Mouse (Mus musculus) intestine, postnatal 0 days (tissue): ENCODE results near the gene Olfr56. TPM values are rescaled to one million over a fixed set of nuclear protein-coding genes. Genes with fewer than 3 reads are reported as not detected.

Experiments
- ATAC-seq: fragments of 200-750 bp; cut with Nextera tagmentation; 2 replicates; pipeline ENCODE4 v1.8.0; 2017; ENCODE audit warnings: mild to moderate bottlenecking, moderate TSS enrichment, moderate library complexity
- H3K27ac ChIP-seq: fragments of 300-500 bp; sonication (generic); 2 replicates; pipeline ENCODE4 v1.5.1; 2014; ENCODE audit warnings: mild to moderate bottlenecking, low read depth, low read length, moderate library complexity
- H3K27me3 ChIP-seq: fragments of 300-500 bp; sonication (generic); replicated peaks from 2 replicates; pipeline ENCODE4 v1.6.1; 2014; ENCODE audit warnings: low read length, mixed read lengths; ENCODE audit not compliant: control insufficient read depth, insufficient read depth
- H3K36me3 ChIP-seq: fragments of 300-500 bp; sonication (generic); 2 replicates; pipeline ENCODE4 v1.6.1; 2014; ENCODE audit warnings: mild to moderate bottlenecking, moderate library complexity; ENCODE audit not compliant: control insufficient read depth, insufficient read depth
- H3K4me1 ChIP-seq: fragments of 300-500 bp; sonication (generic); replicated peaks from 2 replicates; pipeline ENCODE4 v1.6.1; 2014; ENCODE audit warnings: antibody characterized with exemption, low read length, mixed read lengths; ENCODE audit not compliant: control insufficient read depth, insufficient read depth
- H3K4me2 ChIP-seq: fragments of 300-500 bp; sonication (generic); replicated peaks from 2 replicates; pipeline ENCODE4 v1.6.1; 2014; ENCODE audit warnings: low read depth, mild to moderate bottlenecking, moderate library complexity
- H3K4me3 ChIP-seq: fragments of 300-500 bp; sonication (generic); 2 replicates; pipeline ENCODE4 v1.5.1; 2014; ENCODE audit warnings: low read depth, low read length
- H3K9ac ChIP-seq: fragments of 300-500 bp; sonication (generic); 2 replicates; pipeline ENCODE4 v1.6.1; 2014; ENCODE audit warnings: mild to moderate bottlenecking, low read depth, low read length
- H3K9me3 ChIP-seq: fragments of 300-500 bp; sonication (generic); 2 replicates; pipeline ENCODE4 v1.6.1; 2016; ENCODE audit warnings: mixed run types; ENCODE audit not compliant: control insufficient read depth
- CTCF ChIP-seq: sonication (generic); IDR thresholded peaks from 2 replicates; pipeline ENCODE4 v1.5.1; 2016; ENCODE audit warnings: low read depth, mild to moderate bottlenecking, control low read depth, antibody characterized with exemption, moderate library complexity
- WGBS: fragments of 180-500 bp; shearing (Covaris S2); extraction: QIAGEN DNeasy Blood & Tissue Kit; methylation state at CpG from one replicate; pipeline ENCODE4 v1.1.7; 2014; 5-methylcytosine and 5-hydroxymethylcytosine counted together
- polyA plus RNA-seq: library from polyadenylated mRNA; unstranded; fragments of >200 nt; fragmentation: Nextera tagmentation; extraction: Ambion mirVana; gene quantifications from 2 replicates; pipeline ENCODE4 v1.2.1, GENCODE M21; 2015

Gene Olfr56
- polyA plus RNA-seq, 1 experiment from 2014 or later = 0.30 TPM

DNA sequence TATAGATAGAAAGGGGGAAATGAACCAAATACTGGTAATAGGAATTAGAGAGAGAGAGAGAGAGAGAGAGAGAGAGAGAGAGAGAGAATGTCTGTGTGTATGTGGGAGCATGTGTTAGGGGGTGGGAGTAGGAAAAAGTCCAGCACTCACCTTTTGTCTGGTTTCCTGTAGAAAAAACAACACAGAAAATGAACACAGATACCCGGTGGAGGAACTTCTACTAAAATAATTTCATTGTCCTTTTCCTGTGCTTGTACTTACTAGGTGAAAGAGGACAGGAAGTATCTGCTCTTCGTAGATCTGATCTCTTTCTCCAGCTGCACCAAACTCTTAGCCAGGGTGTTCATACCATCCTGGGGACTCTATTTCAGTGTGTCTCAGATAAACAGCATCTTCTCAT, 135.5 kb downstream of the Olfr56 start:
- no peak for ATAC-seq
- 55% methylated on average over 2 of the region's 2 CpGs for WGBS
- no peak for TF ChIP-seq CTCF
- H3K4me2 ChIP-seq = no peak overlapping the region
- H3K4me1 ChIP-seq = no peaks in the 10 kb centered on the region
- H3K4me3 ChIP-seq = no peak overlapping the region
- no peak overlapping the region for H3K27ac ChIP-seq
- H3K27me3 ChIP-seq = no peaks in the 10 kb centered on the region
- no peaks in the 10 kb centered on the region for H3K36me3 ChIP-seq
- no peaks in the 10 kb centered on the region for H3K9me3 ChIP-seq
- no peak overlapping the region for H3K9ac ChIP-seq

- H3K9ac ChIP-seq = no peak within 1 kb of the TSS
- H3K27ac ChIP-seq = no peak within 1 kb of the TSS
- no peak within 1 kb of the TSS for H3K4me3 ChIP-seq
- no peaks in the 10 kb centered on the region for H3K9me3 ChIP-seq
- TF ChIP-seq CTCF = no peak
- ATAC-seq = no peak
- H3K36me3 ChIP-seq = no peaks in the 10 kb centered on the region
- no peak within 1 kb of the TSS for H3K4me2 ChIP-seq
- no peaks in the 10 kb centered on the region for H3K4me1 ChIP-seq
- H3K27me3 ChIP-seq = no peaks in the 10 kb centered on the region
These were observed 136.1 kb downstream of the Olfr56 start, which contains the start of gene Olfr1396 for GRCm38 (mm10) chr11:49114774-49115173. Olfr1396 (minus strand) TSS chr11:49114874.

DNA sequence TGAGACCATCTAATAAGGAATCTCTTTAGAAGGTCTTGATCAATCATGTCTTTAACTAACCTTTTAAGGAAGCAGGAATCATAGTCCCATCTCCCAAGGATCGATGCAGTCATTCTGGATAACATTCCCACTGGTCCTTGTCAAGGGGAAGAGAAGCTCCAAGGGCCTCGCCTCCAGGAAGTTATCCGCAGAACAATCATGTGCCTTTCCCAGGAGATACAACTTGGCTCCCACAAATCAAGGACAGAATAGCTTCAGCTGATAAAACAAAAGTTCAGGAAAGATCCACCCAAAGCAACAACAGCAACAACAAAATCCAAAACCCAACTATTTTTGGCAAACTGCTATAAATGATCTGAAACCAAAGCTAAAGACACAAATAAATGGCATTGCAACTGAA, 140.9 kb downstream of the Olfr56 start:
- ATAC-seq = no peak

DNA sequence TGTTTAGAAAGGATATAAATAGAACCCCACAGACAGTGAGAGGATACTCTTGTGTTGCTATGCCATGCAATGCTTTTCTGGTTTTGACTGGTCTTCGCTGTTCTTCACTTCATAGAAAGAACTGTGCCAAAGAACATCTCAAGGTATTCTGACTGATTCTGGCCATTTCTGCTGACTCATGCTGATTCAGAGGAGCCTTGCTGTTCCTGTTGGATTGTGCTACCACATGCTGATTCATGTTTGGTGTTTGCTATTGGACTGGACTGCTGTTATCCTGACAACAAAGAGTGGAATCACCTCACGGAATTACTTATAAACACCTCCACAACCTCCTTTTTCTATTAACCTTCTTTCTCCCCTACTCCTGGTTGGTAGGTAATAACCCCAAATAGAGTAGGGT, 145.5 kb downstream of the Olfr56 start:
- Histone ChIP-seq H3K9me3 (no peaks in the 10 kb centered on the region), H3K36me3 (no peaks in the 10 kb centered on the region), H3K9ac (no peak overlapping the region), H3K27ac (no peak overlapping the region), H3K4me2 (no peak overlapping the region), H3K4me3 (no peak overlapping the region), H3K4me1 (no peaks in the 10 kb centered on the region; the same call in 1 of the 2 replicates), H3K27me3 (no peaks in the 10 kb centered on the region)
- ATAC-seq = no peak
- no peak for TF ChIP-seq CTCF
- WGBS = 88% methylated on average over 2 of the region's 2 CpGs

More for the DNA sequence above, 140.9 kb downstream of the Olfr56 start:
- no peak overlapping the region for H3K4me2 ChIP-seq
- TF ChIP-seq CTCF = no peak
- H3K9me3 ChIP-seq = no peaks in the 10 kb centered on the region
- no peak overlapping the region for H3K27ac ChIP-seq
- no peaks in the 10 kb centered on the region for H3K4me1 ChIP-seq
- no peaks in the 10 kb centered on the region for H3K27me3 ChIP-seq
- H3K36me3 ChIP-seq = no peaks in the 10 kb centered on the region
- WGBS = 76% methylated on average over 3 of the region's 3 CpGs
- H3K9ac ChIP-seq = no peak overlapping the region
- H3K4me3 ChIP-seq = no peak overlapping the region

GRCm38 (mm10) chr11:49141974-49142373, 163.3 kb downstream of the Olfr56 start, which contains the start of gene Olfr1395:
Olfr1395 (plus strand) TSS chr11:49142274.
- Histone ChIP-seq H3K4me2 (no peak within 1 kb of the TSS), H3K9me3 (no peaks in the 10 kb centered on the region), H3K27ac (no peak within 1 kb of the TSS), H3K4me3 (no peak within 1 kb of the TSS), H3K4me1 (no peaks in the 10 kb centered on the region), H3K27me3 (no peaks in the 10 kb centered on the region), H3K9ac (no peak within 1 kb of the TSS), H3K36me3 (no peaks in the 10 kb centered on the region)
- TF ChIP-seq CTCF = no peak
- 90% methylated on average over 6 of the region's 6 CpGs for WGBS
- ATAC-seq = no peak

- no peaks in the 10 kb centered on the region for H3K9me3 ChIP-seq
- WGBS = 93% methylated on average over 1 of the region's 1 CpGs
- TF ChIP-seq CTCF = no peak
- H3K4me3 ChIP-seq = no peak within 1 kb of the TSS
- H3K36me3 ChIP-seq = no peaks in the 10 kb centered on the region
- H3K4me1 ChIP-seq = no peaks in the 10 kb centered on the region
- ATAC-seq = no peak
- no peak within 1 kb of the TSS for H3K9ac ChIP-seq
- H3K27ac ChIP-seq = no peak within 1 kb of the TSS
- H3K4me2 ChIP-seq = no peak within 1 kb of the TSS
- H3K27me3 ChIP-seq = no peaks in the 10 kb centered on the region
These were observed 175.4 kb downstream of the Olfr56 start, which contains the start of gene Olfr1394 for GRCm38 (mm10) chr11:49154077-49154476. Olfr1394 (plus strand) TSS chr11:49154377.
